Mouse (Mus musculus): Measurements from ENCODE around the gene Gpr179.

DNA sequence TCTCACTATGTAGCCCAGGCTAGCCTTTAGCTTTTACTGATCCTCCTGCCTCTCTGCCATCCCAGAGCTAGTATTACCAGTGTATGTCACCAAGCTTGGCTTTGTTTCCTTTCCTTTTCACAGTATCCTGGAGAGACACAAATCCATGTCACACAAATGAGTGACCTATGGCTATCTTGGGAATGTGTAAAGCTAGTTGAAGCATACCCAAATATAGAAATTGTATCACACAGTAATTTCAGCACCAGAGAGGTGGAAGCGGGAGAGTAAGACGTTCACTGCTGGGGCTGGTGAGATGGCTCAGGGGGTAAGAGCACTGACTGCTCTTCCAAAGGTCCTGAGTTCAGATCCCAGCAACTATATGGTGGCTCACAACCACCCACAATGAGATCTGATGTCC is 51.9 kb downstream of the Gpr179 start:
- TF ChIP-seq POLR2A (IDR thresholded peaks at IDR 0.05; ENCODE audit: insufficient read depth, low read depth, low read length) (no peak), CTCF (IDR thresholded peaks at IDR 0.05) (no peak), EP300 (IDR thresholded peaks at IDR 0.05; ENCODE audit: insufficient read depth, low read depth, low read length) (no peak)

Data from heart, adult 2 months (tissue).